Mouse (Mus musculus) brain, embryonic 14.5 days (tissue): ENCODE measurements at regions not wholly inside any gene's neighbourhood (a gene's known extent, or its start where the extent isn't known, plus 50 kb on each side); places are given as distances from the start of the nearest gene placed in this dataset.
"Not testable (repeated sequence)": the region's sequence is repeated elsewhere in the genome, so short reads cannot be mapped to it uniquely, and the experiment has no call there.

Source experiments
- DNase-seq: peaks from one replicate; pipeline ENCODE4 v3.0.0-alpha.2; 2011; ENCODE audit warnings: low read depth
- CTCF ChIP-seq: fragments of 200-500 bp; IDR thresholded peaks from 2 replicates; pipeline ENCODE4 v1.5.1; 2012; ENCODE audit warnings: inconsistent platforms, mild to moderate bottlenecking, moderate library complexity, borderline replicate concordance; ENCODE audit not compliant: insufficient read depth, insufficient read length; ENCODE audit errors: extremely low read depth
- POLR2A ChIP-seq: fragments of 200-500 bp; IDR thresholded peaks from 2 replicates; pipeline ENCODE4 v1.6.1; 2012; ENCODE audit warnings: mild to moderate bottlenecking, inconsistent platforms, borderline replicate concordance; ENCODE audit not compliant: poor library complexity, insufficient read depth, insufficient read length, severe bottlenecking; ENCODE audit errors: extremely low read depth

- TF ChIP-seq CTCF (no peak), POLR2A (no peak)
- DNase-seq, result no peak
Observed at GRCm38 (mm10) chr14:40561886-40562285, 331.2 kb downstream of the Sh2d4b start.

GRCm38 (mm10) chr14:40546421-40546820, 346.6 kb downstream of the Sh2d4b start:
- DNase-seq, result not testable (repeated sequence)

GRCm38 (mm10) chr14:40533031-40533430, 360.0 kb downstream of the Sh2d4b start:
- DNase-seq, result no peak
- TF ChIP-seq POLR2A, result no peak
- no peak for TF ChIP-seq CTCF

- DNase-seq, result peak; percentile 15
- TF ChIP-seq POLR2A, result no peak
- TF ChIP-seq CTCF, result no peak
Observed at GRCm38 (mm10) chr14:40514679-40515078, 378.4 kb downstream of the Sh2d4b start.
